Mouse (Mus musculus): Measurements from ENCODE around the gene Insc.

DNA sequence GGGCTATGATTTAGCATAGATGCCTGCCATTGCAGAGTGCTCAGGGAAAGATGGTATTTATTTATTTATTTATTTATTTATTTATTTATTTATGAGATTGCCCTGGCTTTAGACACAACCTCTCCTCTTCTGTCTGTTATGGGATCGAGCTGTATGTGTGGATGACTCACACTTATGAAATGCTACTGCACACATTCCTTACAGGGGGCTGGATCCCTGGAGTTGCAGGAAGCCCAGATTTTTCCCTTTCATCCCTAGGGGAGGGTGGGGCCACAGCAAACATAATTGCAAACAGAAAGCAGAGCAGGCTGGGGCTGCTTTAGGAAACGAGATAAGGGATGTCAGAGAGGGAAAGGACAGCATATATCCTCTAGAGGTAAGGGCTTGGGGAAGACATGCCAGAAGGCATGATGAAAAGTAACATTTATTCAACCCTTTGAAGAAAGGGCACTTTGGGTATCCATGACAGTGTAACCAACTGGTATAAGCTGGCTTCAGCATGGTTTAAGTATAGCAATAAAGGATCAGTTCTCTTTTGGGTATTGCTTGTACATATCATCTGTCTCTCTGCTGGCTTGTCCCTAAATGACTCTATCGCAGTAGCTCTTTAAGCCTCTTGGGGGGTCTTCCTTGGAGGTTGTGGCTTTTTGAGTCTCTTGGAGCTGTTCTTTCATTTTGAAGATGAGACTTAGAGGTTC is 130.0 kb downstream of the Insc start:
- TF ChIP-seq GATA1 (IDR thresholded peaks at IDR 0.05; ENCODE audit: borderline replicate concordance, low read length) (no peak), FLI1 (IDR thresholded peaks at IDR 0.05; ENCODE audit: low read length) (no peak)
